Mouse (Mus musculus) heart, postnatal 25 days (tissue): ENCODE measurements at regions not wholly inside any gene's neighbourhood (a gene's known extent, or its start where the extent isn't known, plus 50 kb on each side); places are given as distances from the start of the nearest gene placed in this dataset.

ENCODE experiments used
- DNase-seq: peaks from one replicate; pipeline ENCODE4 v3.0.0; 2022; ENCODE audit warnings: low spot score
- intact Hi-C: fragments of 180-260 bp; cut with DNase I; formaldehyde crosslinking; loops from one replicate; pipeline ENCODE4 v1.15.1; 2025

GRCm38 (mm10) chr1:81900843-81901242 lies 332.1 kb upstream of the Gm9747 start:
- intact Hi-C loops: loop anchor here (5.0 to 10.0 kb wide), 2 partner anchors 386 kb away; no protein-coding TSS in a partner anchor
- no peak for DNase-seq

- intact Hi-C loops: loop anchor here (5.0 to 10.0 kb wide), 2 partner anchors 383 to 389 kb away; no protein-coding TSS in a partner anchor
Measured at GRCm38 (mm10) chr1:81904056-81904455, 328.9 kb upstream of the Gm9747 start.

DNA sequence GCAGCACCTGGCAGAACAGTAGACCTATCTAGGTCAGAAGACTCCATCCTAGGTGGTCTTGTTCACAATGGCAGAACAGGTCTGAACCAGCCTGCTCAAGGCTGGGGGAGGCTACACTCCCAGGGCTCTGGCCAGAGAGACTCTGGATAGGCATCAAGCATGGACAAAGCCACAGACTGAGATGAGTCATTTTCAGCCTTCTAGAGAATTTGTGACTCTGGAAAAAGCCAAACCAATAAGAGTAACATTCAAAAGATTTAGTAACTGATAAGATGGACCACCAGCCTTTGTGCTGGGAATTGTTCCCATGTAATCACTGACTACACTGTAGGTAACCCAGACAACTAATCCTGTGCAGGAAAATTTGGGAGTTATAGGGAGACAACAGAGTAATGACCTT lies 320.3 kb upstream of the Gm9747 start:
- intact Hi-C loops: no loop called here
- no peak for DNase-seq

More at GRCm38 (mm10) chr1:81904056-81904455, 328.9 kb upstream of the Gm9747 start:
- DNase-seq: no peak

DNA sequence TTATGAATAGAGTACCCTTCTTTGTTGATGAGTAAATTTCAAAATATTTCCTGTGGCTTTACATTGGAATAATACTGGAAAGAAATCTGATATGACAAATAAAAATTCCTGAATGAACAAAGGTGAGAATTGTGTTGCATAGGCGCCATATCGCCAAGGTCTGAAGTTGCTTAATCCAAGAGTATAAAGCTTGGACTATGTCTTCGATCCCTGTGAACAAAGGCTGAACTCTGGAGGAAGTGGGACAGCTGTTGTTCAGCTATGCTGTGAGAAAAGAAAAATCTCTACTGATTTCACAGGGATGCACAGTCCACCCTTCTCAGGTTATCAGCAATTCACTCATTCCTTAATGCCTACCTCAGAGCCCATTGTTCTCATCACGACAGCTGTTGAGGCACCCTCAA lies 319.3 kb upstream of the Gm9747 start:
- DNase-seq: no peak
- intact Hi-C loops: no loop called here

GRCm38 (mm10) chr1:81916840-81917239 lies 316.1 kb upstream of the Gm9747 start:
- DNase-seq: no peak
- intact Hi-C loops: no loop called here

- intact Hi-C loops: no loop called here
- no peak for DNase-seq
Measured at GRCm38 (mm10) chr1:81927721-81928120, 305.2 kb upstream of the Gm9747 start.

GRCm38 (mm10) chr1:81933064-81933463 lies 299.8 kb upstream of the Gm9747 start:
- intact Hi-C loops: no loop called here
- no peak for DNase-seq

GRCm38 (mm10) chr1:81945236-81945635 lies 287.7 kb upstream of the Gm9747 start:
- DNase-seq: no peak
- intact Hi-C loops: no loop called here

- intact Hi-C loops: no loop called here
- DNase-seq: no peak
Measured at GRCm38 (mm10) chr1:81950140-81950550, 282.8 kb upstream of the Gm9747 start.

DNA sequence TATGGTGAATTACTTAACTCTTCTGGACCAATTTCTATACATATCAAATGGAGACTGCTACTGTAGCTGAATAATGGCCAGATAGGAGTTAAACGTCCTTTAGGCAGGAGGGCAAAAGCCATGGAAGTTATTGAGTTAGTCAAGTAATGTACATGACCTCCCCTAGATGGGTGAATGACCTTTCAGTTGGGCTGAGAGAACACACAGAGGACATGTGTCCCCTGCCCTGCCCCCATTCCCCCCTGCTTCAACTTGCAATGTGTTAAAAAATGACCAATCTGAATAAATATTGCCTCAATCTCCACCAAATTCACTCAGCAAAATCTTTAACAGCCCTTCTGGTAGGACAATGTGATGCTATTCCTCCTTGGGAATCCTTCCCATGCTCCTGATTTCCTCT lies 282.1 kb upstream of the Gm9747 start:
- DNase-seq: no peak
- intact Hi-C loops: no loop called here

GRCm38 (mm10) chr1:81951493-81952011 lies 281.4 kb upstream of the Gm9747 start:
- no peak for DNase-seq
- intact Hi-C loops: no loop called here

- intact Hi-C loops: no loop called here
- DNase-seq: no peak
Measured at GRCm38 (mm10) chr1:81952095-81952494, 280.8 kb upstream of the Gm9747 start.

GRCm38 (mm10) chr1:81954507-81954906 lies 278.4 kb upstream of the Gm9747 start:
- intact Hi-C loops: no loop called here
- no peak for DNase-seq

DNA sequence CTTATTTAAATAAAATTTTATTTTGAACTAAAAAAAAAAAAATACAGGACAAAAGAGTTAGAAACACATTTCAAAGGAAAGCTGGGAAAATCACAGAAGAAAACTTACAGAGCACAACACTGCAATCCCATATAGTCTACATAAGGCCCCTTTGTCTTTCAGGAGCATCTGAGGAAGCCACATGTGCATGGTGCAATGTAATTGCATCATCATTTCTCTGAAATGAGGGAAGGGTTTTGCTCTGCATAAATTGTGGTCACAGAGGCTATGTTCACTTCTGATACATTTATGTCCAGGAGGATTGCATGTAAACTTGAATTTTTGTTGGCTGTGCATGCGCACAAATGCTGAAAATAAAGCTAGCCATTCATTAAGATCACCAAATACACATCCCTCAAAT lies 265.9 kb upstream of the Gm9747 start:
- intact Hi-C loops: no loop called here
- no peak for DNase-seq

DNA sequence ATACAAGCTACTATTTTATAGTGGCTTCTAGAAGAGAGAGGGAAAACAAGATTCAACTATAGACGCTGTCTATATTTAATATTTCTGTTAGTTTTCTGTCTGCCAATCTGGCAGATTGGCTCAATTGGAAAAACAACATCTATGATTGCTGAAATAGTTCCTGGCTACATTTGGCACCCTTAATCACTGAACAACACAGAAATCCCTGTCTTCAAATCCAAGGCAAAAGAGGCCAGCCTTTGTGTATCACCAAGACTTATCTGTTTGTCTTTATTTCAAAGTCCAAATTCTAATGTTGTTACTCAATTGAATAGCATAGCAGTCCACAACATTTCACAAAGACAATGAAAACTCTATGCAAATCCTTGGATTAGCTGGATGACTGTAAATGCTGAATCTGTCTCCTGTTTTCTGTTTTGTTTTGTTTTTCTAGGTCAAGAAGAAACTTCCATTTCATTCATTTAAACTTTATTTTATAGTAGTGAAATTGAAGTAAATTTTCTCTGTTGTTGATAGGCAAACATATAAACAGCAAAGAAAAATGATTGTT lies 265.1 kb upstream of the Gm9747 start:
- DNase-seq: no peak
- intact Hi-C loops: no loop called here

DNA sequence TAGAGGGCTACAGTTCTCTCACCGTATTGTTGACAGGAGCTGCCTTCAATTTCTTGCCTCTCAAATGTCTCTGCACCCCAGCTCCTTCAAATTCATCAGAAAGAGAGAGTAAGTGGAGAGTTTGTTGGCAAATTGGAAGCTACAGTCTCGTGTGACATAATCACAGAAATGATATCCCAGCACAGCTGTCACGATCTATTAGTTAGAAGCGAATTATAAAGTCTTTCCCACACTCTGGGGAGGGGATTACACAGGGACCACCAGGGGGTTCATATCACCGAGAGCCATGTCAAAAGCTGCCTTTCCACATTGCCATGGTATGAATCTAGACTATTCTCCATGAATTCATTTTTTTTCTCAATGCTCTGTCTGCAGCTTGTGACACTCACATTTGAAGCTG lies 260.3 kb upstream of the Gm9747 start:
- no peak for DNase-seq
- intact Hi-C loops: no loop called here

- no peak for DNase-seq
- intact Hi-C loops: no loop called here
Measured at GRCm38 (mm10) chr1:81973481-81973880, 259.4 kb upstream of the Gm9747 start.

- DNase-seq: no peak
- intact Hi-C loops: no loop called here
Measured at GRCm38 (mm10) chr1:82007943-82008342, 225.0 kb upstream of the Gm9747 start.

DNA sequence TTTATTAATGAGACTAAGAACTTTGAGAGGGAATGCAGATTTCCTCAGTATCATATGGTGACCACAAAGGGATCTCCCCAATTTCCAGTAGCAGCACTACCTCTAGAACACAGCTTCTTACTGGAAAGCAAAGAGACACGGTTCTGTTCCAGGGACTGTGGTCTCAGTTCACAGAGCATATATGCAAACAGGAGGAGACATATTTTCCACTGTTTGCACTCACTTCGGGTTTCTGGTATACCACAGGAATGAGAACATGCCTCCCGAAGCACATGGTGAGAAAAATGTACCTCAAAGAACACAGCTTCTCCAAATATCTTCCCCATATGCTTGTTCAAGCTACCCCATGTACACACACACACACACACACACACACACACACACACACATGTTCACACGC lies 224.1 kb upstream of the Gm9747 start:
- DNase-seq: no peak
- intact Hi-C loops: no loop called here

DNA sequence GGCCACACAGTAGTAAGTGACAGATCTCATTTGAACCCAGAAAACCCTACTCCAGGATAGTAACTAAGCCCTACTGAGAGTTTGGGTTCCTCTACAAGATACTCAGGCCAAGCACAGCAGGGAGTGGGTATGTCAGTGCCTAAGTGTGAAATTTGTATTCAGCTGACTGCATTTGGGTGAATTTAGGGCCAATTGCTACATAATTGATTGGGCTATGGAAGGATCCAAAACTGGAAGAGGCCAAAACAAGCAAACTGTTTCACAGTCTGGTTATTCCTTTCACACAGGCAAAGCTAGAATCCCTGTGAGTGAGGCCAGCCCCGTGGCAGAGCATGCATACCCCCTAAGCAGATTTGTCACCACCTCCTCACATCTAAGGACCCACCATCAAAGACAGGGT lies 221.9 kb upstream of the Gm9747 start:
- intact Hi-C loops: no loop called here
- DNase-seq: no peak

GRCm38 (mm10) chr1:82015341-82015740 lies 217.6 kb upstream of the Gm9747 start:
- intact Hi-C loops: loop anchor here (2.0 kb wide), 1 partner anchor 275 kb away; the partner anchor contains the start of gene Irs1

GRCm38 (mm10) chr1:82018701-82019404 lies 214.1 kb upstream of the Gm9747 start:
- DNase-seq: no peak
- intact Hi-C loops: no loop called here

More at GRCm38 (mm10) chr1:82015341-82015740, 217.6 kb upstream of the Gm9747 start:
- no peak for DNase-seq
